Mouse (Mus musculus) left cerebral cortex, adult 11 months (tissue): Measurements from ENCODE around the gene Ube2v1.

Experiments used
- DNase-seq: peaks from one replicate; pipeline ENCODE4 v3.0.0; 2022; ENCODE audit warnings: low spot score

Ube2v1 gene

GRCm38 (mm10) chr2:167631591-167632448 is at the start of gene Ube2v1:
Ube2v1 (minus strand) TSS chr2:167632095.
- DNase-seq: peak; percentile 96

- no peak for DNase-seq
Measured at GRCm38 (mm10) chr2:167680657-167681056, 48.8 kb upstream of the Ube2v1 start.

GRCm38 (mm10) chr2:167679902-167680430 is 48.1 kb upstream of the Ube2v1 start:
- DNase-seq: no peak

GRCm38 (mm10) chr2:167678600-167678999 is 46.7 kb upstream of the Ube2v1 start:
- DNase-seq: no peak

- DNase-seq: no peak
Measured at GRCm38 (mm10) chr2:167675120-167675909, 43.4 kb upstream of the Ube2v1 start.

GRCm38 (mm10) chr2:167672212-167672685 is 40.4 kb upstream of the Ube2v1 start:
- no peak for DNase-seq

- no peak for DNase-seq
Measured at GRCm38 (mm10) chr2:167671101-167671633, 39.3 kb upstream of the Ube2v1 start.

GRCm38 (mm10) chr2:167669398-167669797 is 37.5 kb upstream of the Ube2v1 start:
- DNase-seq: no peak

GRCm38 (mm10) chr2:167668426-167668825 is 36.5 kb upstream of the Ube2v1 start:
- no peak for DNase-seq

GRCm38 (mm10) chr2:167665972-167666713 is 34.2 kb upstream of the Ube2v1 start:
- DNase-seq: no peak

GRCm38 (mm10) chr2:167662713-167663112 is 30.8 kb upstream of the Ube2v1 start:
- no peak for DNase-seq

GRCm38 (mm10) chr2:167661270-167662203 is 29.6 kb upstream of the Ube2v1 start, which contains the start of gene Gm20431:
Gm20431 (minus strand) TSS chr2:167661496.
- DNase-seq: peak; percentile 90

- DNase-seq: no peak
Measured at GRCm38 (mm10) chr2:167660611-167660971, 28.7 kb upstream of the Ube2v1 start.

GRCm38 (mm10) chr2:167659847-167660610 is 28.1 kb upstream of the Ube2v1 start:
- no peak for DNase-seq

- no peak for DNase-seq
Measured at GRCm38 (mm10) chr2:167659177-167659846, 27.4 kb upstream of the Ube2v1 start.

- DNase-seq: no peak
Measured at GRCm38 (mm10) chr2:167658712-167659111, 26.8 kb upstream of the Ube2v1 start.

- DNase-seq: no peak
Measured at GRCm38 (mm10) chr2:167657973-167658372, 26.1 kb upstream of the Ube2v1 start.

- no peak for DNase-seq
Measured at GRCm38 (mm10) chr2:167656629-167657478, 25.0 kb upstream of the Ube2v1 start.
